In the genomic region with DNA sequence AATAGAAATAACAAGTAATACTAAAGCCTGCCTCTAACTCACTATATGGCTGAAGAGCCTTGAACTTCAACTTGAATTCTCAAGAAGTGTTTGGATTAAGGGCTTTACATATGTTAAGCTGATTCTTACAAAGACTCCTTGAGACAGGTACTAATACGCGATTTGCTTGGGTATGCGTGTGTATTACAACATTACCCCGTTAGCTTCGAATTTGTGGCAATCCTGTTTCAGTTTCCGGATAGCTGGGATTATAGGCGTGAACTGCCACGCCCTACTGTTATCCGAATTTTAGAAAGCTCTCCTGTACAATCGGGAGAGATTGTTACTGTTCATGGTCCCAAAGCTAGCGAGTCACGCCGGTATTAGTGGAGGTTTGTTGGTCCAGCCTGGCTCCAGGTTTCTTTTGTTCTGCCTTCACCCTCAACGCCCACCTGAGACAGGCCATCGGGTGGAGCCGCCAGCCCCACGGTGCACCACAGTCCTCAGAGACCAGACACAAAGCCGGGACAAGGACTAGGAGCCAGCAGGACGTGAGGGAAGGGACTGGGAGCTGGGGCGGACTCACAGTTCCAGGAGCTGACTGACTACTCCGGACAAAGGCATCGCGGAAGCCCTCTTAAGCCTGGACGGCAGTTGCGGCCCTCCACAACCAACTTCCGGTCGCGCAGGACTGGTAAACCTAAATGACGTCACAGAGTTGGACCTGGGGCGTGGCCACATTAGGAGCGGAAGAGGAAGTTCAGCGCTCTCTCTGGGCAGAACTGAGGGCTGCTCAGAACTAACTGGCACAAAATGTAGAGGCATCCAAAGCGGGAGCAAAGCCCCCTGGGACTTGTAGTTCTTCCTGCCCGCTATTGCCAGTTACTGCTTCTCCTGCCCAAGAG, we compare ENCODE assay signal across 8 mouse cellular contexts. TPM values are rescaled to one million over a fixed set of nuclear protein-coding genes. Genes with fewer than 3 reads are reported as not detected.
DNase-seq lines count a peak whose midpoint lies in the region; ATAC-seq lines count a peak whose summit lies in the region.

A gene (minus strand): TSS at position 672 of the 884 bp plus-strand sequence.

- peak; percentile 99 for DNase-seq in R1 (ENCODE audit: low read depth, low spot score)
- peak; percentile 92 to 94 for DNase-seq in cerebellum, postnatal 25 days
- DNase-seq in frontal cortex, postnatal 25 days (ENCODE audit: low spot score in 2 of 2) = peak; percentile 82 to 89
- peak; percentile 98 for DNase-seq in hindbrain, embryonic 14.5 days (ENCODE audit: low spot score)
- peak; percentile 92 for DNase-seq in layer of hippocampus, postnatal 36 days
- peak; percentile 100 for DNase-seq in lung, postnatal 36 days
- DNase-seq in retina, postnatal 1 day = peak; percentile 99
- peak; percentile 91 to 95 for DNase-seq in urinary bladder, adult 18-20 months (ENCODE audit: low spot score in 2 of 2)

- peaks cover 22% of the 10 kb centered on the region for H3K4me1 ChIP-seq in hindbrain, embryonic 14.5 days (replicated peaks; ENCODE audit: control insufficient read depth, insufficient read depth, low read length)

- no peaks in the 10 kb centered on the region for H3K9me3 ChIP-seq in hindbrain, embryonic 14.5 days (ENCODE audit: control insufficient read depth, low read length)

- peaks cover 13% of the 10 kb centered on the region for H3K36me3 ChIP-seq in hindbrain, embryonic 14.5 days (replicated peaks; ENCODE audit: control insufficient read depth, insufficient read depth)

- H3K9ac ChIP-seq in hindbrain, embryonic 14.5 days = peak within 1 kb of the TSS; percentile 96

- under 1% methylated on average over 34 of the region's 34 CpGs for whole genome bisulfite sequencing in hindbrain, embryonic 14.5 days

- peak; percentile 100 for ATAC-seq in hindbrain, embryonic 14.5 days (ENCODE audit: low FRiP score)

- peak within 1 kb of the TSS; percentile 97 for H3K27ac ChIP-seq in hindbrain, embryonic 14.5 days

- H3K4me2 ChIP-seq in hindbrain, embryonic 14.5 days (replicated peaks) = peak within 1 kb of the TSS; percentile 77

- peak within 1 kb of the TSS; percentile 85 for H3K4me3 ChIP-seq in hindbrain, embryonic 14.5 days (replicated peaks; ENCODE audit: low read length)

- no peaks in the 10 kb centered on the region for H3K27me3 ChIP-seq in hindbrain, embryonic 14.5 days (ENCODE audit: control insufficient read depth, insufficient read depth, low read length)

RNA-seq across cellular contexts. Expression of the gene that starts here (rescaled TPM):
- polyA plus RNA-seq in hindbrain, embryonic 14.5 days (2014; fragmentation: Nextera tagmentation; extraction: Ambion mirVana) = 104 and 110 TPM in 2 replicates
- 10 to 100 TPM; 27.1 to 32.5 TPM for total RNA-seq in layer of hippocampus, postnatal 36 days (2021)

Comparison
In these comparisons a context has a peak if more than half of its experiments do, and no peak if none do; other contexts are left out.
1. Peak in every context shown above with its lines: DNase-seq, ATAC-seq, H3K4me3 ChIP-seq and H3K27ac ChIP-seq.